Mouse (Mus musculus) bone marrow, adult 2 months (tissue): ENCODE results near the gene Car5a. TPM values are rescaled to one million over a fixed set of nuclear protein-coding genes. Genes with fewer than 3 reads are reported as not detected.

Experiments used
- H3K27ac ChIP-seq: fragments of 200-500 bp; 2 replicates; pipeline ENCODE4 v1.5.1; 2012; ENCODE audit warnings: low read depth, mild to moderate bottlenecking, control low read depth, inconsistent platforms, low read length; ENCODE audit not compliant: control insufficient read depth, poor library complexity, insufficient read depth
- H3K4me1 ChIP-seq: fragments of 200-500 bp; 2 replicates; pipeline ENCODE4 v1.6.1; 2011; ENCODE audit warnings: low read length; ENCODE audit not compliant: control insufficient read depth, insufficient read depth
- H3K4me3 ChIP-seq: fragments of 200-500 bp; replicated peaks from 2 replicates; pipeline ENCODE3; 2011; ENCODE audit warnings: mild to moderate bottlenecking, low read depth, low read length, control low read depth; ENCODE audit not compliant: control insufficient read depth
- CTCF ChIP-seq: fragments of 200-500 bp; IDR thresholded peaks from 2 replicates; pipeline ENCODE4 v1.5.1; 2011; ENCODE audit warnings: low read length, control low read depth; ENCODE audit not compliant: control insufficient read depth, insufficient read depth
- POLR2A ChIP-seq: fragments of 200-500 bp; IDR thresholded peaks from 2 replicates; pipeline ENCODE4 v1.6.1; 2011; ENCODE audit warnings: low read depth, mild to moderate bottlenecking, control low read depth, low read length, borderline replicate concordance; ENCODE audit not compliant: control insufficient read depth
- WGBS: fragments of 180-500 bp; shearing (Covaris S2); methylation state at CpG from one replicate; pipeline ENCODE4 v1.1.7; 2018; 5-methylcytosine and 5-hydroxymethylcytosine counted together
- polyA plus RNA-seq: library from polyadenylated mRNA; stranded (reverse); fragments of >200 nt; gene quantifications from 2 replicates; pipeline ENCODE4 v1.2.4, GENCODE M21; 2011; ENCODE audit warnings: low replicate concordance; ENCODE audit not compliant: missing spikeins, insufficient read depth, insufficient read length

Car5a gene
- polyA plus RNA-seq: 9.4 and 19.9 TPM in 2 replicates

DNA sequence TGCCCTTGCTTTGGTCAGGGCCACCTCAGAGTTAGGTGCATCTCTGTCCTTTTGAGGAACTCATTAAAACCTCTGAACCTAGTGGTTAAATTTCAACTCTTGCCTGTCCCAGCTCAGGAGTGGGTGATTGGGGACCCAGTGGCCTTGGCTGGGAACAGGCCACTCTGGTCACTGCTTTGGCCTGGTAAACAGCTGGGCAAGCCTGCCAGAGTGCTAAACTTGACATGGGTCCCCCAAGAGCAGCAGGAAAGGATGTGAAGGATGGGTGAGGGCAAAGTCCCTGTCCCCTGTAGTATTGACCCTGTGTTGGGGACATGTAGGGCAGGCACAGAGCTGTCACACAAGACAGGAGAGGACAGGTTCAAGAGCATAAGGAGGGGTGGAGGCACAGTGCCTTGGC, at the start of gene Car5a:
Car5a (minus strand) TSS at position 74 of the 400 bp plus-strand sequence.
- Histone ChIP-seq H3K4me3 (no peak within 1 kb of the TSS), H3K4me1 (no peaks in the 10 kb centered on the region; the same call in 1 of the 2 replicates), H3K27ac (no peak within 1 kb of the TSS)

DNA sequence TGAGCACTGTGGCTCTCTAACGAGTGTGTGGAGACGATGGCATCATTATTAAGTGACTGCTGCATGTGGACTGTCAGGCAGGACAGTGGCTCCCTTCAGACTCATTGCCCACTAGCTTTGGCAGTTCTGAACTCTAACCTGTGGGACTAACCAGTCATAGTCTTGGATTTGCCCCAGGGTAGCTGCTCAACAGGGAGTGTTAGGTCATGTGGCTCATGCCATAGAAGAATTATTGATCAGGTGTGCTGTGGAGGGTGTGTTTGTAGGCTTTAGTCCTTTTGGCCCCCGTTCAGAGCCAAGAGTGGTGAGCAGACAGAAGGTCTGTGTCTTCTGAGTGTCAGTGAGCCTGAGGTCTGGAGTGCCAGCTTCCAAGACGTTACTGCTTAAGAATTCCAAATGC, 48.2 kb upstream of the Car5a start:
- Histone ChIP-seq H3K4me1 (no peaks in the 10 kb centered on the region), H3K27ac (no peak overlapping the region), H3K4me3 (no peak overlapping the region)
- WGBS: 84% methylated on average over 4 of the region's 4 CpGs
- no peak for TF ChIP-seq CTCF
- TF ChIP-seq POLR2A: no peak

More for the DNA sequence above, at the start of gene Car5a:
- no peak for TF ChIP-seq POLR2A
- no peak for TF ChIP-seq CTCF

- 86% methylated on average over 7 of the region's 7 CpGs for WGBS
- no peaks in the 10 kb centered on the region for H3K4me1 ChIP-seq
- TF ChIP-seq POLR2A: no peak
- TF ChIP-seq CTCF: no peak
- no peak overlapping the region for H3K27ac ChIP-seq
- H3K4me3 ChIP-seq: no peak overlapping the region
Measured at GRCm38 (mm10) chr8:121991611-121992010, 46.9 kb upstream of the Car5a start.

- Histone ChIP-seq H3K27ac (no peak overlapping the region), H3K4me1 (no peaks in the 10 kb centered on the region), H3K4me3 (no peak overlapping the region)
- TF ChIP-seq POLR2A: no peak
- no peak for TF ChIP-seq CTCF
- WGBS: 86% methylated on average over 9 of the region's 9 CpGs
Measured at GRCm38 (mm10) chr8:121990506-121991255, 46.0 kb upstream of the Car5a start.

DNA sequence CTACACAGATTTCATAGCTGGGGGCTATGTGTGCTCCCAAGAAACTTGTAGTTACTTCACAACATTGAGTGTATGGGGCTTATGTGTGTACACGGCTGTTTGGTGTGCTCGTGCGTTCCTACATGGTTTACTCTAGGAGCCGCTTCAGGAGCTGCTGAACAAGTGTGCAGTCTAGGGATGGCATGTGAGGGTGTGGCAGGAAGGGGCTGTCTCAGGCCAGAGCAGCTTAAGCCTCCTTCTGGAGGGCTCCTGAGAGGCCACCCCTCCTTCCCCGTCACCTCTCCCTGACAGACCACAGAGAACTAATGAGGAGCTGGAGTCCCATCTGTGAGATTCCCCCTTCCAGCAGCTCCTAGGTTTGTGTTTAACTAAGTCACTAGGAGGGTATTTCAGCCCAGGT, 43.2 kb upstream of the Car5a start:
- H3K4me3 ChIP-seq: no peak overlapping the region
- no peak overlapping the region for H3K27ac ChIP-seq
- WGBS: 87% methylated on average over 5 of the region's 5 CpGs
- H3K4me1 ChIP-seq: no peaks in the 10 kb centered on the region
- no peak for TF ChIP-seq CTCF
- no peak for TF ChIP-seq POLR2A

GRCm38 (mm10) chr8:121985673-121986072, 41.0 kb upstream of the Car5a start:
- no peaks in the 10 kb centered on the region for H3K4me1 ChIP-seq
- WGBS: 93% methylated on average over 3 of the region's 3 CpGs
- TF ChIP-seq CTCF (no peak), POLR2A (no peak)
- H3K4me3 ChIP-seq: no peak overlapping the region
- no peak overlapping the region for H3K27ac ChIP-seq

GRCm38 (mm10) chr8:121981520-121981895, 36.8 kb upstream of the Car5a start:
- no peaks in the 10 kb centered on the region for H3K4me1 ChIP-seq
- H3K27ac ChIP-seq: no peak overlapping the region
- TF ChIP-seq POLR2A: no peak
- no peak for TF ChIP-seq CTCF
- 92% methylated on average over 7 of the region's 7 CpGs for WGBS
- H3K4me3 ChIP-seq: no peak overlapping the region

DNA sequence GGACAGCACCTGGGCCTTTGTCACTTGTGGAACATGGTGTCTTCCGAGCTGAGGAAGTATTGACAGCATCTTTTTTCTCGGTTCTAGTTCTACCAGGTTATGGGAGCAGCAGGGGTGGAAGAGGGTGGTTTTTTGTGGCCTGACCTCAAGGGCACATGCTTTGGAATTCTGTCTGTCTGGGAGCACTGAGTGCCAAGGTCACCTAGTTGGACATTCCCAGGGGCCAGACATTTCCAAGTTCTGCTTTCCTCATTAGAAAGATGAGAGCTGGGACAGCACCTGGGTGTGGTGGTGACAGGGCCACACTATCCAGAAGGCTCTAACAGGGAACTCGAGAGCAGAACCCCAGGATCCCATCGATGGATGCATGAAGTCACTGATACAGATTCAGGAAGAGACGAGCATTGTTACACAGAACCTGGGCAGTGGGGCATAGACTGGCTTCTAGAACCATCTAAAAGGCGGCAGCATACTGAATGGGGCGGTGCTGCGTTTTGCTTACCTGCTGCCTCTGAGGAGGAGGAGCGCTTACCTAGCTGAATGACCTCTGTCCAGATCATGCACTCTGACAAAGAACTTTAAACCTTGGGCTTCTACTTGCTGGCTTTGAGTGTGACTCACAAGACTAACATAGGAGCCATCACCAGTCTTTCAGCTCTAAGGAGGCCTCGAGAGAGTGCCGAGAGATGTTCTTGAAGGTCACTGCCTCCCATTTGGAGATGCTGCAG, 36.3 kb upstream of the Car5a start:
- no peak for TF ChIP-seq CTCF
- TF ChIP-seq POLR2A: no peak

More for the DNA sequence above, 36.3 kb upstream of the Car5a start:
- H3K27ac ChIP-seq: no peak overlapping the region
- no peak overlapping the region for H3K4me3 ChIP-seq
- 89% methylated on average over 11 of the region's 11 CpGs for WGBS
- H3K4me1 ChIP-seq: no peaks in the 10 kb centered on the region
